Mouse (Mus musculus): ENCODE data around the gene Slc44a4.

DNA sequence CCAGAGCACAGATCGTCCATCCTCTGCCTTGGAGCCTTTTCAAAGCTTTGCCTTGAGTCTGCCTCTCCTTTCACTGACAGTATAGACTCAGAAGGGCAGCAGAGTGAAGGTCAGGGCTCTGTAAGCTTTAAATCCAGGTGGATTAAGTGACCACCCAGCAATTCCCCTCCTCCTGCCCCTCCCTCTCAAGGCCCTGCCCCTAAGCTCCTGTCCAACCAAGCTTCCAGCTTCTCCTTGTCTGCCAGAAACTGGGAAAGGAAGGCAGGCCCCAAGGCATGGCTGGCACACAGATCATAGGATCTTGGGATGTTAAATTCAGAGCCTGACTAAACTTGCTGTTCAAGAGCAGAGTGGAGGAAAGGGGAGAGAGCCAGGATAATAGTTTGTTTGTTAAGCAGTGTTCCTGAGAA lies 50.4 kb downstream of the Slc44a4 start:
- TF ChIP-seq CTCF (IDR thresholded peaks at IDR 0.05; ENCODE audit: borderline replicate concordance, insufficient read depth, low read length) = no peak
- TF ChIP-seq POLR2A (IDR thresholded peaks at IDR 0.05; ENCODE audit: low read depth, low read length) = peak; percentile 24; the same call in 1 of the 2 replicates

Measured in embryonic fibroblast, embryonic 13.5 days (primary cell).